Mouse (Mus musculus) kidney, embryonic 14.5 days (tissue): ENCODE measurements around the gene Irak2. TPM values are rescaled to one million over a fixed set of nuclear protein-coding genes. Genes with fewer than 3 reads are reported as not detected.

ENCODE experiments used
- ATAC-seq: fragments of 200-750 bp; cut with Nextera tagmentation; 2 replicates; pipeline ENCODE4 v1.8.0; 2017; ENCODE audit warnings: moderate number of reproducible peaks, mild to moderate bottlenecking, moderate TSS enrichment, moderate library complexity; ENCODE audit not compliant: low FRiP score, low TSS enrichment
- H3K27ac ChIP-seq: fragments of 300-500 bp; sonication (generic); 2 replicates; pipeline ENCODE4 v1.5.1; 2014; ENCODE audit warnings: low read depth, mild to moderate bottlenecking, low read length, moderate library complexity, mixed read lengths
- H3K27me3 ChIP-seq: fragments of 300-500 bp; sonication (generic); 2 replicates; pipeline ENCODE4 v1.6.1; 2014; ENCODE audit warnings: mild to moderate bottlenecking, low read length; ENCODE audit not compliant: control insufficient read depth, insufficient read depth
- H3K36me3 ChIP-seq: fragments of 300-500 bp; sonication (generic); 2 replicates; pipeline ENCODE4 v1.6.1; 2014; ENCODE audit warnings: low read length, mixed read lengths; ENCODE audit not compliant: control insufficient read depth, insufficient read depth
- H3K4me1 ChIP-seq: fragments of 300-500 bp; sonication (generic); 2 replicates; pipeline ENCODE4 v1.6.1; 2014; ENCODE audit warnings: low read length, mixed read lengths; ENCODE audit not compliant: control insufficient read depth, insufficient read depth
- H3K4me2 ChIP-seq: fragments of 300-500 bp; sonication (generic); replicated peaks from 2 replicates; pipeline ENCODE4 v1.6.1; 2014; ENCODE audit warnings: low read depth, mild to moderate bottlenecking, low read length
- H3K4me3 ChIP-seq: fragments of 300-500 bp; sonication (generic); 2 replicates; pipeline ENCODE4 v1.5.1; 2014; ENCODE audit warnings: mild to moderate bottlenecking, low read length
- H3K9ac ChIP-seq: fragments of 300-500 bp; sonication (generic); 2 replicates; pipeline ENCODE4 v1.6.1; 2014; ENCODE audit warnings: low read depth, mild to moderate bottlenecking, low read length, moderate library complexity
- H3K9me3 ChIP-seq: fragments of 300-500 bp; sonication (generic); 2 replicates; pipeline ENCODE4 v1.6.1; 2016; ENCODE audit warnings: low read length; ENCODE audit not compliant: control insufficient read depth
- WGBS: fragments of 180-500 bp; shearing (Covaris S2); extraction: QIAGEN DNeasy Blood & Tissue Kit; methylation state at CpG from one replicate; pipeline ENCODE4 v1.1.7; 2014; 5-methylcytosine and 5-hydroxymethylcytosine counted together
- polyA plus RNA-seq: library from polyadenylated mRNA; unstranded; fragments of >200 nt; fragmentation: Nextera tagmentation; extraction: Ambion mirVana; gene quantifications from 2 replicates; pipeline ENCODE4 v1.2.1, GENCODE M21; 2014

The Irak2 gene
- polyA plus RNA-seq, 1 experiment from 2014 or later, result 2.6 TPM

- Histone ChIP-seq H3K27ac (no peak overlapping the region), H3K27me3 (no peaks in the 10 kb centered on the region), H3K9ac (no peak overlapping the region), H3K9me3 (no peaks in the 10 kb centered on the region), H3K4me1 (no peaks in the 10 kb centered on the region), H3K4me2 (no peak overlapping the region), H3K36me3 (no peaks in the 10 kb centered on the region), H3K4me3 (no peak overlapping the region)
- WGBS, result 72% methylated on average over 4 of the region's 4 CpGs
- ATAC-seq, result no peak
Measured at GRCm38 (mm10) chr6:113650197-113650640, 12.0 kb downstream of the Irak2 start.

DNA sequence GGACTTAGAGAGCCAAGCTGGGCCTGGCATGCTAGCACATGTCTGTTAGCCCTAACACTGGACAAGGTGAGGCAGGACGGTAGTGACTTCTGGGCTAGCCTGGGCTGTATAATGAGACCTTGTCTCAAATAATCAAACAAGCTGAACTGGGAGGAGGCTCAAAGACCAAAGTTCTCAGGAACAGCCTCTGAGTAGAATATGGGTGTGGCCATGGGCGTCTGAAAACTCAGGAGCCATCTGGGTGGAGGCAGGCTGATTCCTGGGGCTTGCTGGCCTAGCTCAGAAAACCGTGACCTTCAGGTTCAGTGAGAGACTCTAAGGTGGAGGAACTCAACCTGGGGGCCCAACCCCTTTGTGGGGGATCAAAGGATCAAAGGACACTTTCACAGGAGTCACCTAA is 13.4 kb downstream of the Irak2 start:
- H3K9me3 ChIP-seq, result no peaks in the 10 kb centered on the region
- no peak overlapping the region for H3K4me3 ChIP-seq
- H3K27ac ChIP-seq, result no peak overlapping the region
- H3K9ac ChIP-seq, result no peak overlapping the region
- WGBS, result 57% methylated on average over 3 of the region's 3 CpGs
- no peak overlapping the region for H3K4me2 ChIP-seq
- no peaks in the 10 kb centered on the region for H3K27me3 ChIP-seq
- H3K36me3 ChIP-seq, result no peaks in the 10 kb centered on the region
- no peaks in the 10 kb centered on the region for H3K4me1 ChIP-seq
- ATAC-seq, result no peak

- no peak for ATAC-seq
Measured at GRCm38 (mm10) chr6:113653551-113653950, 15.3 kb downstream of the Irak2 start.

DNA sequence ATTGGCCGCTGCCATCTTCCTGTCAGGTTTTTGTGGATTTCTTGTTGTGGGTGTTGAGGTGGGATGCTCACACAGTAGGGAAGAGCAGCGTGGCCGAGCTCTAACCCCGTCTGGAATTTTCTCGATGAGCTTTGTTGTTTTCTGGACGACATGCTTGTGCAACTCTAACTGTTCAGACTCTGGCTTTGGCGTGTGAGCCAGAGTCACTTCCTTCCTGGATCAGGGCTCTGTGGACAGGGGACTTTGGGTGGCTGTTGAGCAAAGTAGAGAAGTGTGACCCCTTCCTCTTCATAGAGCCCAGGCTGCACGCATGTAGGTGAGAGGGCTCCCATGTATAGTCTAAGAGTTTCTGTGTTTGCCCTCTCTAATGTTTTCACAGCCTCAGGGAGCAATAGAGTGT is 15.8 kb downstream of the Irak2 start:
- Histone ChIP-seq H3K36me3 (no peaks in the 10 kb centered on the region), H3K27ac (no peak overlapping the region), H3K27me3 (no peaks in the 10 kb centered on the region), H3K4me1 (0 out of 2 replicates have a peak, but pooled peaks cover 4% of the 10 kb centered on the region), H3K4me3 (no peak overlapping the region), H3K9me3 (no peaks in the 10 kb centered on the region), H3K9ac (no peak overlapping the region), H3K4me2 (no peak overlapping the region)
- WGBS, result 70% methylated on average over 8 of the region's 8 CpGs
- ATAC-seq, result no peak

More at GRCm38 (mm10) chr6:113653551-113653950, 15.3 kb downstream of the Irak2 start:
- Histone ChIP-seq H3K36me3 (no peaks in the 10 kb centered on the region), H3K9me3 (no peaks in the 10 kb centered on the region), H3K27me3 (no peaks in the 10 kb centered on the region), H3K4me1 (0 out of 2 replicates have a peak, but pooled peaks cover 3% of the 10 kb centered on the region), H3K9ac (no peak overlapping the region), H3K27ac (no peak overlapping the region), H3K4me3 (no peak overlapping the region), H3K4me2 (no peak overlapping the region)
- WGBS, result 95% methylated on average over 7 of the region's 7 CpGs

- no peak overlapping the region for H3K9ac ChIP-seq
- H3K4me2 ChIP-seq, result no peak overlapping the region
- whole genome bisulfite sequencing, result 44% methylated on average over 16 of the region's 16 CpGs
- H3K4me3 ChIP-seq, result no peak overlapping the region
- no peak overlapping the region for H3K27ac ChIP-seq
- H3K4me1 ChIP-seq, result 0 out of 2 replicates have a peak, but pooled peaks cover 4% of the 10 kb centered on the region
- no peaks in the 10 kb centered on the region for H3K27me3 ChIP-seq
- H3K9me3 ChIP-seq, result no peaks in the 10 kb centered on the region
- no peaks in the 10 kb centered on the region for H3K36me3 ChIP-seq
- no peak for ATAC-seq
Measured at GRCm38 (mm10) chr6:113654753-113655397, 16.6 kb downstream of the Irak2 start.

GRCm38 (mm10) chr6:113655475-113655874 is 17.2 kb downstream of the Irak2 start:
- H3K9ac ChIP-seq, result no peak overlapping the region
- no peaks in the 10 kb centered on the region for H3K27me3 ChIP-seq
- no peaks in the 10 kb centered on the region for H3K36me3 ChIP-seq
- peaks cover 7% of the 10 kb centered on the region; the same call in 1 of the 2 replicates for H3K4me1 ChIP-seq
- no peak overlapping the region for H3K4me3 ChIP-seq
- no peak for ATAC-seq
- H3K9me3 ChIP-seq, result no peaks in the 10 kb centered on the region
- 88% methylated on average over 3 of the region's 3 CpGs for WGBS
- no peak overlapping the region for H3K4me2 ChIP-seq
- H3K27ac ChIP-seq, result no peak overlapping the region

GRCm38 (mm10) chr6:113656847-113657246 is 18.6 kb downstream of the Irak2 start:
- Histone ChIP-seq H3K27ac (no peak overlapping the region), H3K9ac (no peak overlapping the region), H3K9me3 (no peaks in the 10 kb centered on the region), H3K27me3 (no peaks in the 10 kb centered on the region), H3K4me2 (no peak overlapping the region), H3K4me1 (peaks cover 19% of the 10 kb centered on the region), H3K4me3 (no peak overlapping the region), H3K36me3 (no peaks in the 10 kb centered on the region)
- no peak for ATAC-seq
- 69% methylated on average over 6 of the region's 6 CpGs for WGBS

- no peak for ATAC-seq
- Histone ChIP-seq H3K36me3 (no peaks in the 10 kb centered on the region), H3K27ac (no peak overlapping the region), H3K4me2 (no peak overlapping the region), H3K4me1 (peaks cover 22% of the 10 kb centered on the region), H3K4me3 (no peak overlapping the region), H3K9me3 (no peaks in the 10 kb centered on the region), H3K27me3 (no peaks in the 10 kb centered on the region), H3K9ac (no peak overlapping the region)
- WGBS, result 65% methylated on average over 3 of the region's 3 CpGs
Measured at GRCm38 (mm10) chr6:113658226-113658625, 20.0 kb downstream of the Irak2 start.

DNA sequence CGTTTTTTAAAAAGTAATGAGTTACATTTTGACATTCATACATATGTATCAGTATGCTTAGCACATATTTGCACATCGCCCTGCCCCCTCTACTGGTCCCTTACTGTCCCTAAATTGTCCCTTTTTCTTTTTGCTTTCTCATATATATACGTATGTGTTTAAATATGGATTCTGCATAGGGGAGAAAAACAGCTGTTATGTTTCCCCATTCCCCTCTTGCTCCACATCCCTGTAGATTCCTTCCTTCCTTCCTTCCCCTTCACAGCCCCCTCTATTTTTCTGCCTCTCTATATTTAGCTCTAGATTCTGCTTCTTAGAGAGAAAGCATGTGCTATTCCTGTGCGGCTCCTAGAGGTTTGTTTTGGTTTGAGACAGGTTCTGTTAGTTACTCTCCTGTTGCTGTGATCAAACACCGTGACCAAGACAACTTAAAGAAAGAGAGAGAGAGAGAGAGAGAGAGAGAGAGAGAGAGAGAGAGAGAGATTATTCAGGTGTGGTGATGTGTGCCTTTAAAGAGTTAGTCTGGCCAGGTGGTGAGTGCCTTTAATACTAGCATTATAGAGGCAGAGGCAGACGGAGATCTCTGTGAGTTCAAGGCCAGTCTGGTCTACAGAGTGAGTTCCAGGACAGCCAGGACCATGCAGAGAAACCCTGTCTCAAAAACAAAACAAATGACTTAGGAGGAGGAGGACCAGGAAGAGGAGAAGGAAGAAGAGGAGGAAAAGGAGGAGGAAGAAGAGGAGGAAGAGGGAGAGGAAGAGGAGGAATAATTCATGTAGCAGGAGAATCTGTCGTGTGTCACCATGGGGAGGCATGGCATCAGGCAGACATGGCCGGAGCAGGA is 21.6 kb downstream of the Irak2 start:
- WGBS, result 55% methylated on average over 8 of the region's 8 CpGs
- peak overlapping the region; percentile 12; the same call in 1 of the 2 replicates for H3K27ac ChIP-seq
- no peak overlapping the region for H3K9ac ChIP-seq
- H3K36me3 ChIP-seq, result no peaks in the 10 kb centered on the region
- no peaks in the 10 kb centered on the region for H3K9me3 ChIP-seq
- no peak overlapping the region for H3K4me3 ChIP-seq
- no peak overlapping the region for H3K4me2 ChIP-seq
- no peaks in the 10 kb centered on the region for H3K27me3 ChIP-seq
- H3K4me1 ChIP-seq, result peaks cover 22% of the 10 kb centered on the region
- no peak; the same call in 1 of the 2 replicates for ATAC-seq
